Mouse (Mus musculus): ENCODE measurements at regions not wholly inside any gene's neighbourhood (a gene's known extent, or its start where the extent isn't known, plus 50 kb on each side); places are given as distances from the start of the nearest gene placed in this dataset.
A peak's percentile ranks its signal among the peaks of the same experiment; 100 is the strongest.

DNA sequence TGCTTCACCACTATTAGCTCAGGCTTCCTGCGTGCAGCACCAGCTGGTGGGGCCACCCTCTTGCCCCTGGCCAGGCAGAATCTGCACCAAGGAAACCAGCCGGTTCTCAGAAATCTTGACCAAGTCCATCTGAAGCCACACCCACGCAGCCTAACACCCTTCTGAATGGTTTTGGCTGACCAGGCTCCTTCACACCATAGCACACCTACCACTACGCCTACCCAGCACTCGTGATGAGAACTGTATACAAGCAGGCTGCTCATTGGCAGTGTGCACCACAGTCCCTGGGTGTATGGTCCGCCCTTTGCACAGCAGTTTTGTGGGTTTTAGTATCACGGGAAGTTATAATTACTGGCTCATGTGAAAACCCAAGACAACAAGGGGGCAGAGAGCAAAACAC is 217.5 kb downstream of the Mroh4 start:
- WGBS: 82% methylated on average over 7 of the region's 7 CpGs
- TF ChIP-seq CTCF (IDR thresholded peaks at IDR 0.05; ENCODE audit: low read depth): no peak
- ATAC-seq: no peak
- no peak overlapping the region for H3K9ac ChIP-seq (ENCODE audit: low read depth, low read length)
- H3K36me3 ChIP-seq (ENCODE audit: control insufficient read depth, insufficient read depth): no peaks in the 10 kb centered on the region
- no peak overlapping the region for H3K4me2 ChIP-seq (replicated peaks; ENCODE audit: low read depth)
- H3K27ac ChIP-seq (ENCODE audit: low read depth, low read length): no peak overlapping the region
- H3K9me3 ChIP-seq (ENCODE audit: control insufficient read depth): no peaks in the 10 kb centered on the region
- H3K4me3 ChIP-seq (ENCODE audit: low read depth, low read length): no peak overlapping the region
- H3K27me3 ChIP-seq (replicated peaks; ENCODE audit: control insufficient read depth, insufficient read depth, low read length): no peaks in the 10 kb centered on the region
- no peaks in the 10 kb centered on the region for H3K4me1 ChIP-seq (replicated peaks; ENCODE audit: control insufficient read depth, insufficient read depth, low read length)

DNA sequence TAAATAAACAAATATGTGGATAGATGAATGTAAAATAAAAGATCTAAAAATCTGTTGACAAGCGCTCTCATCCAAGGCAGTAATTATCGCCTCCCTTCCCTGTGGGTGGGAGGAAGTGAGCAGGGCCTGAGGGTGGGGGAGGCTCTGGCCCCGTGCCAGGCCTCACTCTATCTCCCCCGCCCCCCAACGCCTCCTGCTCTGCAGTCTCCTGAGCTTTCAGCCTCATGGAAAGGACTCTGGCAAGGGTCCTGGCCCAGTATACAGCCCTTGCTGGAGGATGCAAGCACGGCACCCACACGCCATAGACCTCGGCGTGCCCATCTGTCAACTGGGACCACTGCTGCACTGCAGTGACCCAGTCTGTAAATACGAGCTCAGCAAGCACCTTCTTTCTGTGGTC is 222.9 kb downstream of the Mroh4 start:
- H3K4me2 ChIP-seq (replicated peaks; ENCODE audit: low read depth): no peak overlapping the region
- no peaks in the 10 kb centered on the region for H3K4me1 ChIP-seq (replicated peaks; ENCODE audit: control insufficient read depth, insufficient read depth, low read length)
- ATAC-seq: no peak
- TF ChIP-seq CTCF (IDR thresholded peaks at IDR 0.05; ENCODE audit: low read depth): no peak
- no peak overlapping the region for H3K27ac ChIP-seq (ENCODE audit: low read depth, low read length)
- no peaks in the 10 kb centered on the region for H3K9me3 ChIP-seq (ENCODE audit: control insufficient read depth)
- H3K36me3 ChIP-seq (ENCODE audit: control insufficient read depth, insufficient read depth): no peaks in the 10 kb centered on the region
- H3K27me3 ChIP-seq (replicated peaks; ENCODE audit: control insufficient read depth, insufficient read depth, low read length): no peaks in the 10 kb centered on the region
- WGBS: 51% methylated on average over 10 of the region's 10 CpGs
- H3K9ac ChIP-seq (ENCODE audit: low read depth, low read length): no peak overlapping the region
- no peak overlapping the region for H3K4me3 ChIP-seq (ENCODE audit: low read depth, low read length)

GRCm38 (mm10) chr15:74412261-74412660 is 223.9 kb downstream of the Mroh4 start:
- no peak overlapping the region for H3K9ac ChIP-seq (ENCODE audit: low read depth, low read length)
- no peak overlapping the region for H3K4me2 ChIP-seq (replicated peaks; ENCODE audit: low read depth)
- TF ChIP-seq CTCF (IDR thresholded peaks at IDR 0.05; ENCODE audit: low read depth): no peak
- no peaks in the 10 kb centered on the region for H3K36me3 ChIP-seq (ENCODE audit: control insufficient read depth, insufficient read depth)
- H3K27ac ChIP-seq (ENCODE audit: low read depth, low read length): no peak overlapping the region
- ATAC-seq: no peak
- H3K4me3 ChIP-seq (ENCODE audit: low read depth, low read length): no peak overlapping the region
- no peaks in the 10 kb centered on the region for H3K9me3 ChIP-seq (ENCODE audit: control insufficient read depth)
- no peaks in the 10 kb centered on the region for H3K27me3 ChIP-seq (replicated peaks; ENCODE audit: control insufficient read depth, insufficient read depth, low read length)
- 81% methylated on average over 3 of the region's 3 CpGs for WGBS
- H3K4me1 ChIP-seq (replicated peaks; ENCODE audit: control insufficient read depth, insufficient read depth, low read length): no peaks in the 10 kb centered on the region

GRCm38 (mm10) chr15:74411097-74411496 is 225.1 kb downstream of the Mroh4 start:
- Histone ChIP-seq H3K4me3 (ENCODE audit: low read depth, low read length) (no peak overlapping the region), H3K4me2 (replicated peaks; ENCODE audit: low read depth) (no peak overlapping the region), H3K27me3 (replicated peaks; ENCODE audit: control insufficient read depth, insufficient read depth, low read length) (no peaks in the 10 kb centered on the region), H3K9me3 (ENCODE audit: control insufficient read depth) (no peaks in the 10 kb centered on the region), H3K9ac (ENCODE audit: low read depth, low read length) (no peak overlapping the region), H3K4me1 (replicated peaks; ENCODE audit: control insufficient read depth, insufficient read depth, low read length) (no peaks in the 10 kb centered on the region), H3K27ac (ENCODE audit: low read depth, low read length) (no peak overlapping the region), H3K36me3 (ENCODE audit: control insufficient read depth, insufficient read depth) (no peaks in the 10 kb centered on the region)
- no peak for ATAC-seq
- TF ChIP-seq CTCF (IDR thresholded peaks at IDR 0.05; ENCODE audit: low read depth): peak; percentile 52
- 75% methylated on average over 3 of the region's 3 CpGs for WGBS

DNA sequence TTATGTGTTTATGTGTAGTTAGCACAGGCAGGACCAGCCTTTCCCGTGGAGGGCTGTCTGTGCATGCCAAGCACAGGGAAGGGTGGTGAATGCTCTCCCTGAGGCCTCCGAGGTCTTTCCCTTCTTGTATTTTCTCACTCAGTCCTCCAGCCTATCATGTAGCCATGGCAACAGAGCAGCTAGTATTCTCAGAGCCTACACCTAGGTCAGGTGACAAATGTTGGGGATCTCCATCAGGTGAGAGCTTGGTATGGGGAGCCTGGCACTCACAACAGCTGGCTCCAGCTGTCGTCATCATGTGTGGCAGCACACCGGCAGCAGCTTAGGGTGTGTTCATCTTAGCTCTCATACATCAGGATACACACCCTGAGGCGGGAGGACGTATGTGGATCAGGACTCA is 231.3 kb downstream of the Mroh4 start:
- no peak overlapping the region for H3K4me2 ChIP-seq (replicated peaks; ENCODE audit: low read depth)
- TF ChIP-seq CTCF (IDR thresholded peaks at IDR 0.05; ENCODE audit: low read depth): no peak
- no peaks in the 10 kb centered on the region for H3K27me3 ChIP-seq (replicated peaks; ENCODE audit: control insufficient read depth, insufficient read depth, low read length)
- H3K27ac ChIP-seq (ENCODE audit: low read depth, low read length): no peak overlapping the region
- no peak for ATAC-seq
- WGBS: 66% methylated on average over 6 of the region's 6 CpGs
- H3K36me3 ChIP-seq (ENCODE audit: control insufficient read depth, insufficient read depth): no peaks in the 10 kb centered on the region
- no peak overlapping the region for H3K9ac ChIP-seq (ENCODE audit: low read depth, low read length)
- no peaks in the 10 kb centered on the region for H3K4me1 ChIP-seq (replicated peaks; ENCODE audit: control insufficient read depth, insufficient read depth, low read length)
- no peaks in the 10 kb centered on the region for H3K9me3 ChIP-seq (ENCODE audit: control insufficient read depth)
- H3K4me3 ChIP-seq (ENCODE audit: low read depth, low read length): no peak overlapping the region

- 64% methylated on average over 7 of the region's 7 CpGs for WGBS
- ATAC-seq: no peak
- no peak overlapping the region for H3K27ac ChIP-seq (ENCODE audit: low read depth, low read length)
Measured at GRCm38 (mm10) chr15:74401275-74401674, 234.9 kb downstream of the Mroh4 start.

DNA sequence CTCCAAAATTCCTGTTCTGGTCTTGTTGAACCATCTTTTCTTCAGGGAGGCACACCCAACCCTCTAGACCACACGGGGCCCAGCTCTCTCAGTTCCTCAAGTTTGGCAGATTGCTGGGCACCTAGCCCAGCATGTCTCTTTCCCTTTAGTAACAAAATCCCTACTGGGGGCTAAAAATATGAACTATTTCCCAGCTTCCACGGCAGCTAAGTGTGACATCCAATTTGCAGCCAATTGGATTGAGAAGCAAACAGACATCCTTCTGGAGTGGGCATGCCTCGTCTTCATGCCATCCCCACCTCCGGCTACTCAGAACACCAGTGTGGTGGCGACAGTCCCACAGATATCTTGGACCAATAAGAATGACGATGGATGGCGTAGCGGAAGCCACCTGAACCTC is 240.1 kb downstream of the Mroh4 start:
- Histone ChIP-seq H3K4me1 (replicated peaks; ENCODE audit: control insufficient read depth, insufficient read depth, low read length) (no peaks in the 10 kb centered on the region), H3K9me3 (ENCODE audit: control insufficient read depth) (no peaks in the 10 kb centered on the region), H3K27me3 (replicated peaks; ENCODE audit: control insufficient read depth, insufficient read depth, low read length) (no peaks in the 10 kb centered on the region), H3K4me2 (replicated peaks; ENCODE audit: low read depth) (no peak overlapping the region), H3K9ac (ENCODE audit: low read depth, low read length) (no peak overlapping the region), H3K36me3 (ENCODE audit: control insufficient read depth, insufficient read depth) (no peaks in the 10 kb centered on the region), H3K27ac (ENCODE audit: low read depth, low read length) (no peak overlapping the region), H3K4me3 (ENCODE audit: low read depth, low read length) (no peak overlapping the region)
- 87% methylated on average over 8 of the region's 8 CpGs for WGBS
- TF ChIP-seq CTCF (IDR thresholded peaks at IDR 0.05; ENCODE audit: low read depth): no peak
- ATAC-seq: no peak

More at GRCm38 (mm10) chr15:74401275-74401674, 234.9 kb downstream of the Mroh4 start:
- Histone ChIP-seq H3K27me3 (replicated peaks; ENCODE audit: control insufficient read depth, insufficient read depth, low read length) (no peaks in the 10 kb centered on the region), H3K9me3 (ENCODE audit: control insufficient read depth) (no peaks in the 10 kb centered on the region), H3K4me2 (replicated peaks; ENCODE audit: low read depth) (no peak overlapping the region), H3K4me3 (ENCODE audit: low read depth, low read length) (no peak overlapping the region), H3K36me3 (ENCODE audit: control insufficient read depth, insufficient read depth) (no peaks in the 10 kb centered on the region), H3K9ac (ENCODE audit: low read depth, low read length) (no peak overlapping the region), H3K4me1 (replicated peaks; ENCODE audit: control insufficient read depth, insufficient read depth, low read length) (no peaks in the 10 kb centered on the region)
- no peak for TF ChIP-seq CTCF (IDR thresholded peaks at IDR 0.05; ENCODE audit: low read depth)

All from intestine, postnatal 0 days (tissue).